Mouse (Mus musculus): ENCODE results near the gene Cebpb. TPM values are rescaled to one million over a fixed set of nuclear protein-coding genes. Genes with fewer than 3 reads are reported as not detected.

The Cebpb gene
- polyA plus RNA-seq, 1 experiment from 2014 or later, result 108 TPM

GRCm38 (mm10) chr2:167712872-167713821 is 24.4 kb downstream of the Cebpb start:
- TF ChIP-seq EP300 (IDR thresholded peaks at IDR 0.05) (peak; percentile 97), CTCF (IDR thresholded peaks at IDR 0.05) (peak; percentile 80)
- WGBS, result 40% methylated on average over 19 of the region's 23 CpGs
- peak; percentile 96 for DNase-seq (ENCODE audit: low spot score)
- no peak overlapping the region for H3K9ac ChIP-seq (replicated peaks; ENCODE audit: low read depth)
- no peaks in the 10 kb centered on the region for H3K36me3 ChIP-seq (ENCODE audit: insufficient read depth, low read length)
- peaks cover 6% of the 10 kb centered on the region; the same call in 1 of the 2 replicates for H3K4me1 ChIP-seq (ENCODE audit: insufficient read depth, low read depth, low read length)
- H3K9me3 ChIP-seq (ENCODE audit: low read length), result no peaks in the 10 kb centered on the region
- ATAC-seq, result peak; percentile 84
- H3K27ac ChIP-seq (ENCODE audit: low read length), result peak overlapping the region; percentile 65
- H3K4me2 ChIP-seq (replicated peaks; ENCODE audit: low read depth, low read length), result no peak overlapping the region
- no peak overlapping the region for H3K4me3 ChIP-seq (ENCODE audit: low read depth, low read length)
- H3K27me3 ChIP-seq (replicated peaks; ENCODE audit: insufficient read depth, low read length), result no peaks in the 10 kb centered on the region

GRCm38 (mm10) chr2:167714298-167714697 is 25.6 kb downstream of the Cebpb start:
- ATAC-seq (no peak), DNase-seq (ENCODE audit: low spot score) (no peak)
- no peak overlapping the region for H3K4me2 ChIP-seq (replicated peaks; ENCODE audit: low read depth, low read length)
- TF ChIP-seq CTCF (IDR thresholded peaks at IDR 0.05) (no peak), EP300 (IDR thresholded peaks at IDR 0.05) (no peak)
- no peaks in the 10 kb centered on the region for H3K36me3 ChIP-seq (ENCODE audit: insufficient read depth, low read length)
- WGBS, result 76% methylated on average over 6 of the region's 6 CpGs
- H3K9me3 ChIP-seq (ENCODE audit: low read length), result no peaks in the 10 kb centered on the region
- H3K27me3 ChIP-seq (replicated peaks; ENCODE audit: insufficient read depth, low read length), result no peaks in the 10 kb centered on the region
- H3K27ac ChIP-seq (ENCODE audit: low read length), result peak overlapping the region; percentile 20; the same call in 1 of the 2 replicates
- peaks cover 6% of the 10 kb centered on the region; the same call in 1 of the 2 replicates for H3K4me1 ChIP-seq (ENCODE audit: insufficient read depth, low read depth, low read length)
- no peak overlapping the region for H3K9ac ChIP-seq (replicated peaks; ENCODE audit: low read depth)
- H3K4me3 ChIP-seq (ENCODE audit: low read depth, low read length), result no peak overlapping the region

DNA sequence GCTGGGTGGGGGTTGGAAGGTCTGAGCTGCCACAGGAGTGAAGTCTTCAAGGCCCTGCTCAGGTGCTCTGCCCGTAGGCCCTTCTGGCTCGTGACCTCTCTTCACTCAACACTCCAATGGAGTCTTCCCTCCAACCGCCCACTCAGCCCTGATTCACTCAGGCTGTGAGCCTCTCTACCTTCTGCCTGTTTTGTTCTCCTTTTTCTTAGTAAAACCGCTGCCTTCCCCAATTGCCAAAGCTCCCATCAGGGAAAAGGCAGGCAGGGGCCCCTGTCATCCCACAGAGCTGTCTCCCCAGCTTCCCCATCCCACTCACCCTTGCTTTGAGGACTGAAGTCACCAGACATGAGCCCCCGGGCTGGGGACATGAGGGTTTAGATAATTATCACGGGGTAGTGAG is 26.3 kb downstream of the Cebpb start:
- Histone ChIP-seq H3K9me3 (ENCODE audit: low read length) (no peaks in the 10 kb centered on the region), H3K36me3 (ENCODE audit: insufficient read depth, low read length) (no peaks in the 10 kb centered on the region), H3K4me2 (replicated peaks; ENCODE audit: low read depth, low read length) (no peak overlapping the region), H3K27me3 (replicated peaks; ENCODE audit: insufficient read depth, low read length) (no peaks in the 10 kb centered on the region), H3K27ac (ENCODE audit: low read length) (peak overlapping the region; percentile 9; the same call in 1 of the 2 replicates), H3K4me3 (ENCODE audit: low read depth, low read length) (no peak overlapping the region), H3K9ac (replicated peaks; ENCODE audit: low read depth) (no peak overlapping the region), H3K4me1 (ENCODE audit: insufficient read depth, low read depth, low read length) (peaks cover 6% of the 10 kb centered on the region; the same call in 1 of the 2 replicates)
- DNase-seq (ENCODE audit: low spot score) (peak; percentile 32), ATAC-seq (no peak)
- TF ChIP-seq CTCF (IDR thresholded peaks at IDR 0.05) (no peak), EP300 (IDR thresholded peaks at IDR 0.05) (no peak)
- 62% methylated on average over 6 of the region's 6 CpGs for WGBS

DNA sequence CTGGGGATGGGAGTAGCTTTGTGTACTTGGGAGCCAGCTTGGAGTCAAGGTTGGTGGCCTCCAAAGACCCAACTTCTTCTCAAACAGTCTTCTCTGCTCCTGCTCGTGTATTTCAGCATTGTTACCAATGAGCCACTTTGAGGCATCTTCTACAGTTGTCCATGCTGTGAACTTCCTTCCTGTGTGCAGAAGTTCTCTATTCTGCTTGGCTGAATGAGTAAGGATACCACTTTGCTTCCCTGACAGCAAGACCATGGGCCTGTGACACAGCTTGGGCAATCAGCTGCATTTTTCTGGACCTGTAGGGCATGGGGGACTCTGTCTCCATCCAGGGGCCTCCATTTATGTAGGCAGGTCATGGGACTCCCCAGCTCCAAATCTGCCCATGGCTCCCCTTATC is 28.5 kb downstream of the Cebpb start:
- Histone ChIP-seq H3K4me2 (replicated peaks; ENCODE audit: low read depth, low read length) (no peak overlapping the region), H3K27me3 (replicated peaks; ENCODE audit: insufficient read depth, low read length) (no peaks in the 10 kb centered on the region), H3K4me1 (ENCODE audit: insufficient read depth, low read depth, low read length) (peaks cover 6% of the 10 kb centered on the region; the same call in 1 of the 2 replicates), H3K9ac (replicated peaks; ENCODE audit: low read depth) (no peak overlapping the region), H3K27ac (ENCODE audit: low read length) (no peak overlapping the region), H3K4me3 (ENCODE audit: low read depth, low read length) (no peak overlapping the region), H3K36me3 (ENCODE audit: insufficient read depth, low read length) (no peaks in the 10 kb centered on the region), H3K9me3 (ENCODE audit: low read length) (no peaks in the 10 kb centered on the region)
- no peak for TF ChIP-seq EP300 (IDR thresholded peaks at IDR 0.05)
- TF ChIP-seq CTCF (IDR thresholded peaks at IDR 0.05), result no peak
- 65% methylated on average over 1 of the region's 1 CpGs for WGBS
- ATAC-seq (no peak), DNase-seq (ENCODE audit: low spot score) (no peak)

DNA sequence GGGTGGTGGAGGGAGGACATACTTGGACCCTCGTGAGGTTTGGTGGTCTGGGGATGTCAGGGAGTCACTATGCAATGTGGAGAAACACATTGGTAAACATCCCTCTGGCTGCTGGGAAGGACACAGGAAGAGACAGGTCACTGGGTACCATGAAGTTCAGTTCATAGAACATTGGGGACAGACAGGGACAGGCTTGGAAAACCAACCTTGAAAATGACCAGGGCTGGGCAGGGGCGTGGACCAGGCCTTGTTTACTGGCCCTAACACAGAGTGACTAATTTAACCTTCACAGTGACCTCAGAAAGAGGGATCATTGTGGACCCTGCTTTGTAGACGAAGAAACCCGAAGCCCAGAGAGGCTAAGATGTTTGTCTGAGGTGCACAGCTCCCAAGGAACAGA is 30.8 kb downstream of the Cebpb start:
- H3K4me1 ChIP-seq (ENCODE audit: insufficient read depth, low read depth, low read length), result no peaks in the 10 kb centered on the region; the same call in 1 of the 2 replicates
- WGBS, result 73% methylated on average over 4 of the region's 4 CpGs
- H3K27me3 ChIP-seq (replicated peaks; ENCODE audit: insufficient read depth, low read length), result no peaks in the 10 kb centered on the region
- no peaks in the 10 kb centered on the region for H3K36me3 ChIP-seq (ENCODE audit: insufficient read depth, low read length)
- DNase-seq (ENCODE audit: low spot score), result no peak
- no peak overlapping the region for H3K9ac ChIP-seq (replicated peaks; ENCODE audit: low read depth)
- TF ChIP-seq EP300 (IDR thresholded peaks at IDR 0.05) (no peak), CTCF (IDR thresholded peaks at IDR 0.05) (no peak)
- H3K4me2 ChIP-seq (replicated peaks; ENCODE audit: low read depth, low read length), result no peak overlapping the region
- no peak for ATAC-seq
- H3K4me3 ChIP-seq (ENCODE audit: low read depth, low read length), result no peak overlapping the region
- no peak overlapping the region for H3K27ac ChIP-seq (ENCODE audit: low read length)
- H3K9me3 ChIP-seq (ENCODE audit: low read length), result no peaks in the 10 kb centered on the region

DNA sequence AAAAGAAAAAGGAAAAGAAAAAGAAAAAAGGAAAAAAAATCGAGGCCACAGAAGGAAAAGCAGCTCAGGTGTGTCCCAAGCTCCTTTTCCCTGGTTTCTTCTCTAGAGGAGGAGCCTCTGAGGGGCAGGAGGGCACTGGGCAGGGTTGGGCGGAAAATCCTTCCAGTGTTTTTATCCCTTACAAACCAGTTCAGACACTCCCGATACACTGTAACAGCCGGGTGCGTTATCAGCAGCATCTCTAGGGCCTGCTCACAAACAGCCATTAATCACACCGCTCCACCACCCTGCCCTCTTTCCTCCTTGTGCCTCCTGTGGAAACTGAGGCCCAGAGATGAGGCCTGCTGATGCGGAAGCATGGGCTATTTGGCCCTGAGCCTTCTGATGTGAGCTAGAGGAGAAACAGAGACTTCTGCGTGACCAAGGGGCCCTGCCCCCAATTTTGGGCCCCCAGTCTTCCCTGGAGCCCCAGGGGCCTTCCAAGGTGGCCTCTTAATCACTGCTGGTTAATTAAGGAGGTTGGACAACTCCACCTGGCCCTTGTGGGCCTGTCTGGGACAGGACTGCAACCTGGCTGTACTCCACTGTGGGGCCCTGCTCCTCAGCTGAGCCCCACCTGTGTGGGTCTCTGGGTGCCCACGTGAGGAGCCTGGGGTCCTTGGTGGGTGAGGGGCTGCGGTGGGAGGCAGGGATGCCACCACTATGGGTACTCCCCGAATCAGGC is 32.6 kb downstream of the Cebpb start:
- Histone ChIP-seq H3K4me1 (ENCODE audit: insufficient read depth, low read depth, low read length) (no peaks in the 10 kb centered on the region), H3K27me3 (replicated peaks; ENCODE audit: insufficient read depth, low read length) (no peaks in the 10 kb centered on the region), H3K9me3 (ENCODE audit: low read length) (no peaks in the 10 kb centered on the region), H3K9ac (replicated peaks; ENCODE audit: low read depth) (no peak overlapping the region), H3K4me3 (ENCODE audit: low read depth, low read length) (no peak overlapping the region), H3K36me3 (ENCODE audit: insufficient read depth, low read length) (no peaks in the 10 kb centered on the region), H3K27ac (ENCODE audit: low read length) (no peak overlapping the region), H3K4me2 (replicated peaks; ENCODE audit: low read depth, low read length) (no peak overlapping the region)
- ATAC-seq (no peak), DNase-seq (ENCODE audit: low spot score) (no peak)
- no peak for TF ChIP-seq EP300 (IDR thresholded peaks at IDR 0.05)
- no peak for TF ChIP-seq CTCF (IDR thresholded peaks at IDR 0.05)
- 68% methylated on average over 10 of the region's 11 CpGs for WGBS

Measured in lung, postnatal 0 days (tissue).